Mouse (Mus musculus) fat pad, adult 2 months (tissue): ENCODE results near the gene Efcc1.

ENCODE experiments used
- DNase-seq: peaks from one replicate; pipeline ENCODE4 v3.0.0-alpha.2; 2011; ENCODE audit warnings: low read depth, low spot score; ENCODE audit errors: extremely low read depth

The Efcc1 gene

DNA sequence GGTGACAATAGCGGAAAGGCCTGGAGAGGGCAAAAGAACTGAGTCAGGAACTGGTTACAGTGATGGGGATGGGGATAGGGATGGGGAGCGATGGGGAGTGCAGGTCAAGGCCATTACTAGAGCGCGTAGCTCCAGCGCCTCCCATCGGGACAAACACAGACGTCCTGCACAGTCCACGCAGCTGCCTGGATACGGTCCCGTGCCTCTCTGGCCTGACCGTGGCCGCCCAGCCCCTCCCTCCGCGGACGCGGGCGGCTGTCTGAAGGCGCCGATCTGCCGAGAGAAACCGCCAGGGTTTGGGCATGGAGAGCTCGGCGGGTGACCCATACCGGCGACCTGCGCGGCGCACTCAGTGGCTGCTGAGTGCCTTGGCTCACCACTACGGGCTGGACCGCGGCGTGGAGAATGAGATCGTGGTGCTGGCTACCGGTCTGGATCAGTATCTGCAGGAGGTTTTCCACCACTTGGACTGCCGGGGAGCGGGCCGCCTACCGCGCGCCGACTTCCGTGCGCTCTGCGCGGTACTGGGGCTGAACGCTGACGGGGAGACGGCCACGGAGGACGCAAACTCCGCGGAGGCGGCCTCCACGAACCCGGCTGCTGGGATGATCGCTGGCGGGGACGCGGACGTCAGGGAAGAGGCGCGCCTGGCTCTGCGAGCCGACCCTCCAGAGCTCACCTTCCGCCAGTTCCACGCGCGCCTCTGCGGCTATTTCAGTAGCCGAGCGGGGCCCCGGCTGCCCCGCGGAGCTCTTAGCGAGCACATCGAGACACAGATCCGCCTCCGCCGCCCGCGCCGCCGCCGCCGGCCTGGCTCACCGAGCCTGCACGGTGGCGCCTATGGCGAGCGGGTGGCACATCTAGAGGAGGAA lies at the start of gene Efcc1:
Gene Efcc1 (plus strand): TSS at position 279 of the 872 bp plus-strand sequence.
- no peak for DNase-seq

DNA sequence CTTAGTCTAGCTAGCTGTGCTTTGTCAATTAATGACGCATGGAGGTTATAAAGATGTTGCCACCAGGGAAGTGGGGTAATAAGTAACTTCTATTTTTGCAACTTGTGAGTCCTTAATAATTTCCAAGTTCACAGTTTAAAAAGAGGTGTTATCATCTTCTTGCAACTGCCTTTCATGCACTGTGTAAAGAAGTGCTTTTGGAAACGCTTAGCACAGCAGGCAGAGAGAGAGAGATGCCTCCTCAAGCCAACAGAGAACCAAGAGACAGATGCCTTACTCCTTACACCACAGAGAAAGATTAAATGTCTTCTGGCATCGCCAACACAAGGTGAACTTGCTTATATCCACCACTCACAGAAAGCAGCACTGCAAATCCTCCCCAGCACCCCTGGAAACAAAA lies 34.7 kb upstream of the Efcc1 start:
- no peak for DNase-seq

- no peak for DNase-seq
These were observed 34.1 kb upstream of the Efcc1 start for GRCm38 (mm10) chr6:87696544-87696943.

GRCm38 (mm10) chr6:87706246-87706645 lies 24.4 kb upstream of the Efcc1 start:
- no peak for DNase-seq

- no peak for DNase-seq
These were observed 18.4 kb upstream of the Efcc1 start for GRCm38 (mm10) chr6:87712311-87712710.

DNA sequence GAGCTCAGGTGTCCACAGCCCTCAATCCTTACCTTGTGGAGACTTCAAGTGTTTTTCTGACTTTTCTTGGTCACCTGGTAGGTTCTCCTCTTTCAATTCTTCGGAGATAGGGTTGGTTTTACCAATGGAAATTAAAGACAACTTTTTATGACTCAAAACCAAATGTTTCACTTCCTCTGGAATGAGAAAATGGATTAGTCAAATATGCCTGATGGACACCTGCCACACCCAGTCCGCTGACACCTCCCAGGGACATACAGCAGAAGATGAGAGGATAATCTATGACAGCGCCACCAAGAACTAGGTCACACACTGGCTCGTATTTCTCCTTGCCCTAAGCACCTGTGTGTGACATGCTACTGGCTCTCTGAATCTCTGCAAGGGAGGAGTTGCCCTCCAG lies 16.6 kb upstream of the Efcc1 start:
- no peak for DNase-seq

GRCm38 (mm10) chr6:87722631-87723030 lies 8.0 kb upstream of the Efcc1 start:
- no peak for DNase-seq

DNA sequence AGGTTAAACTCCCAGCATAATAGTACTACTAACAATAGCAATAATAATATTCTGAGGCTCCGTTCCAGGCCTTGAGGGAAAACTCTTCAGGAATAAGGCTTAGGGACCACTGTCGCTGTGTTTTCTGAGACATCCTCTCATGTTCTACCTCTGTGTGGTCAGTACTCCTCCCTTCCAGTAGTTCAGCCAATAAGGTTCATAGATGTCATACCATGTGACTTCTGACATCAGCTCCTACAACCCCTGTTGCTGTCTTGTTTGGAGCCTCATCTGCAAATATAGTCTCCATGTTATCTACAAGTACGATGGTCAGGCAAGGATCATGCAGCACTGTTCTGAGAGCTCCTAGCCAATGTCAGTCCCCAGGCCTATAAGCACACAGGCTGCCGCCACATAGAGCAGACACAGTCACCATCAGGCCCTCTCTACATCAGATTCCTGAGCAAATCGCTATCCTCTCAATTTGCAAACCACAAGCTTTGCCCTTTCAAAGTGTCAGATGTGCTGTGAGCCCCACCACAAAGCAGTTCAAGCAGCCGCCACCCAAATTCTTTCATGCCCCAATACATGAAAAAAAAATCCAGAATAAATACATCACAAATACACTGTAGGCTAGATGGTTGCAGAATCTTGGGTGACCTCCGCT lies 5.3 kb upstream of the Efcc1 start:
- DNase-seq, result no peak

DNA sequence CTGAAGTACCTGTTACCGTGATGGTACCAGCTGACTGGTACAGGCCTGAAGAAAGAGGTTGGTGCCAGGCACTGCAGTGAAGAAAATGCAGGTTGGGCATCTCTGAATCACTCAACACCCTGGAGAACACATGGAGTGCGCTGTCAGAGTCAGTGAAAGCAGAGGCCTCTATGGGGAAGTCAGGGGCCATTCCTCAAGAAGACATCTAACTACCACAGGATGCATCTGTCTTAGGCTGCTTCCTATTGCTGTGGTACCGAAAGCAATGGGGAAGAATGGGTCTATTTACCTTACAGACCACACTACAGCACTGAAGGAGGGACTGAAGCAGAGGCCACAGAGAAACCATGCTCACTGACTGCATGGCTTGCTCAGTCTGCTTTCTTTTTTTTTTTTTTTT lies 2.6 kb upstream of the Efcc1 start:
- no peak for DNase-seq

GRCm38 (mm10) chr6:87730141-87730540 lies 528 bp upstream of the Efcc1 start:
- no peak for DNase-seq

DNA sequence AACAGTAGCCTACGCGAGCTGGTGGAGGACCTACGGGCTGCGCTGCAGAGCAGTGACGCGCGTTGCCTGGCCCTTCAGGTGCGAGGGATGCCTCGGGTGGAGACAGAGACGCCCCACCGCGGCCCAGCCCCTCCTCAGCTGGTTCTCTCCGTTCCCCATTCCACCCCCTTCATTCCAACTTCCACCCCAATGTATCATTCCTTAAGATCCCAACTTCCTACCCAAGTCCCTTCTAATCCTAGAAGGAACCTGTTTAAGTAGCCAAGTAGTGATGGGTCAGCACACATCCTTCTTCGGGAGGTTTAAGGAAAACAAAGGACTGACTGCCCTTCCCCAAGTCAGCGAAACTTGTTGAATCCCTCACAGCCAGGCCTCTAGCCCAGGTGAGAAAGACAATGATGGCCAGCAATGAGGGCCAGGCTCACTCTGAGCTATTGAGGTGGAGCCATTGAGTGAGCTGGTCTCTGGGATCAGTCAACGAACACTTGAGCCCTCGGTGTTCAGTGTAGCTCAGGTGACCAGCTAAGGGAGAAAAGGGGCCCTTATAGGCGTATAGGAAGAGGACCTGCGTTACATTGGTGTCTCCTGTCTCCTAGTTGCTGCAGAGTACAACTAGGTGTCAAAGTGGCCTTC lies 910 bp downstream of the Efcc1 start:
- no peak for DNase-seq

GRCm38 (mm10) chr6:87732151-87733011 lies 1.7 kb downstream of the Efcc1 start:
- no peak for DNase-seq

- DNase-seq, result no peak
These were observed 2.7 kb downstream of the Efcc1 start for GRCm38 (mm10) chr6:87733131-87733930.

DNA sequence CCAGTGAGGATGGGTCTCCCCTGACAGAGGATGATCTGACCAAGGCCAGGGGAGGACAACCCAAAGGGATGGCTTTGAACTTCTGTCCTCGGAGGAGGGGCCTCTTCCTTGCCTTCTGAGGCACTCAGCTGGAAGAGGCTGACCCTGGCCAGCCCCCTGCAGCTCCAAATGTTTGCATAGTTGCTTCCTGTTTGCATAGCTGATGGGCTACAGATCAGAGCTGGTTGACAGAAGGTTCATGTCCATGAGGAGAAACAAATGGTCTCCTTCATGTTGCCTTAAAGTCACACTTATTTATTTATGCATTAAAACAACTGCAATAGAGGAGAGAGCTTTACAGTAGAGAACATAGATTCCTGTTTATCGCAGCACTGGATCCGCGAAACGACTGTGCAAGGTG lies 3.5 kb downstream of the Efcc1 start:
- DNase-seq, result no peak

DNA sequence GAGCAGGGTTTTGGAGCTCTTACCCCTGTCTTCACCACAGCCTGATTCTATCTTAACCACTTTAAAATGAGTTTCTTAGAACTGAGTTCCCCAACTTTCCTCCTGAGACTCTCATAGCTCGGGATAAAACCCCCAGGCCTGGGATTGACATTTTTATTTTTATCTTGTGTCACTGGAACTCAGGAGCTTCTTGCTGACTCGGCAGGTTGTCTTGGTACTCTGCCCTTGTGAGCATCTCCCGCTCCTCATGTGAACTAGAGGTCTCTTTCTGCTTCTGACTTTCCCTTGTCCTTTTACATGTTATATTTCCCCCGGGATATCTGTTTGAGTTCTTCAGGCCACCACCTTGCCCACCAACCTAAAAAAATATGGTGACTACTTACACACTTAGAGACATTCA lies 6.3 kb downstream of the Efcc1 start:
- no peak for DNase-seq

GRCm38 (mm10) chr6:87737921-87738626 lies 7.4 kb downstream of the Efcc1 start:
- DNase-seq, result no peak

- DNase-seq, result no peak
These were observed 9.2 kb downstream of the Efcc1 start for GRCm38 (mm10) chr6:87739898-87740297.

- DNase-seq, result no peak
These were observed 9.8 kb downstream of the Efcc1 start for GRCm38 (mm10) chr6:87740496-87740895.

GRCm38 (mm10) chr6:87741978-87742377 lies 11.3 kb downstream of the Efcc1 start:
- DNase-seq, result no peak

DNA sequence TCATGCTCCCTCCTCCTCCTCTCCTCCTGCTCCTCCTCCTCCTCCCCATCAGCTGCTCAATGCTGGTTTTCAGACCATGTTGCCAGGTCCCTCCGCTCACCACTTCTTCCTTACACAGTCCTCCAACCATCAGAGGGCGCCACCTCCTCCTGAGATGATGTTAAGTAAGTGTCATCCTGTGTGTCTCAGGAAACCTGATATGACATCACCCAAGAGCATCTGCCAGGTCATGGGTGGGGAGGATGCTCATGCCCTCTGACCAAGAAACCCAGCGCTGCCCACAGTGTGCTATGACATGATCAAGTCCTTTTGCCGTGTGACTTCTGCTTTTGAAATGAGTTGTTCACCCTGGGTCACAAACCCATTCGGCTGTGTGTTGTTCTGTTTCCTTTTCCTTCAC lies 12.1 kb downstream of the Efcc1 start:
- no peak for DNase-seq
